Mouse (Mus musculus) gastrocnemius, postnatal 4 days (tissue): ENCODE measurements around the gene Thumpd1. TPM values are rescaled to one million over a fixed set of nuclear protein-coding genes. Genes with fewer than 3 reads are reported as not detected.

Experiments used
- DNase-seq, 2 experiments: peaks; one replicate each; pipeline ENCODE4 v3.0.0; 2021 to 2022; ENCODE audit warnings: low spot score in 2 of 2, mixed read lengths in 2 of 2
- total RNA-seq, 2 experiments: library from RNA; stranded (reverse); gene quantifications; 2 replicates each; pipeline ENCODE4 v1.2.3; 2021

Gene Thumpd1
- total RNA-seq, 2 experiments from 2014 or later: 25.6 to 28.6 TPM

DNA sequence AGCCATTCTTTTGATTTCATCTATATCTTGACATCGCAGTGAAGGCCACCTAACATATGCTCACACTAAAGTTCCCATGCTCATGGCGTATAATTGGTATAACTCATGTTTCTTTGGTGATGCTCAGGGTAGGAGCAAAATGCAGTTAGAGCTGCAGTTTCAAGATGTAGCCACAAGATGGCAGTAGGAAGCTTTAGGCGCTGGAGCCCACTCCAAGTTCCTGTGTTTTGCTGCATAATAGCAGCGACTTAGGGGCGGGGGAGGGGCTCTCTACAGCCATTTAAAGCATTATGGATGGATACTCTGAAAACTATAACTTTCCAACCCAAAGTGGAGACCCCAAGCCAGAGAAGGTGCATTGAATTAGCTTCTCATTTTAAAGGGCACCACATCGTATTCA is 47.1 kb downstream of the Thumpd1 start:
- DNase-seq: peak in 1 of 2 experiments; percentile 21

DNA sequence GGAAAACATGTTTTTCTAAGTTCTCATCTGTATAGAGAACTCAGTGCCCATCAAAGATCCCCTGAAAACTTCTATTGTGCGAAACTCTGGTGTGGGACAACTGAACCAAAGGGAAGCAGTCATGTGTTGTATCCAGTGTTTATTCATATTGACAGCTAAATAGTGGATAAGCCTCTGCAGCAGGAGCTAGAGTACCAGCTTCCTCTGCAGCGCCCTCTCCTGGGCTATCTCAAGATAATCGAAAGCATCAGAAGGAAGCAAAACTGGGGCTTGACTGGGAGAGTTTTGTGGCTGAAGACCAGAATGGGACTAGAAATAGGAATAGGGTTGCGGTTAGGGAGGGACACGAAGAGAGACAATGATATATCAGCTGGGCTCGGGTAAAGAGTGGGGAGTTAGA is 49.7 kb downstream of the Thumpd1 start:
- no peak for DNase-seq

DNA sequence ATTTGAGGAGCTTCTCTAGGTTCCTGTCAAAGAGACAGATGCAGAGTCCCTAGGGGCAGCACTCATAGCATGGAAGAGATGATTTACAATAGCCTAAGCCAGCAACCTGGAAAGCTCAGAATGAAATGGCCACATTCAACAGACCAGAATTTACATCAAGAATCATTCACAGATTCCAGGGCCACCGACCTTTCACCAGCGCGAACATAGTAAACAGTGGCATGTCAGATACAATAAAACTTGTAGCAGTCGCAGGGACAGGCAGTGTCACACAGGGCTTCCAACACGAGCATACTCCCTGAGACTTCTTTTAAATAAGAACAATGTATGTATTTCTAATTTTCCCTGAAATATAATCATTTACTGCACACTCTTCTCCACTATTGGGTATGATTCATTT is 50.2 kb downstream of the Thumpd1 start:
- DNase-seq: no peak

- no peak for DNase-seq
Observed at GRCm38 (mm10) chr7:119667893-119668292, 52.7 kb downstream of the Thumpd1 start.

Other genes starting within 250 kb of the Thumpd1 start
- gene Umod, start 241.5 kb downstream of the Thumpd1 start, total RNA-seq: not detected
- gene Acsm5, start 201.3 kb downstream of the Thumpd1 start, total RNA-seq: under 1 TPM; 0.22 to 0.91 TPM
- not detected for gene Pdilt, start 197.3 kb downstream of the Thumpd1 start, total RNA-seq
- gene Acsm2, start 166.5 kb downstream of the Thumpd1 start, total RNA-seq: not detected
- under 1 TPM in 1 of 2 experiments, not detected in 1; 0.26 TPM for gene Acsm1, start 113.8 kb downstream of the Thumpd1 start, total RNA-seq
- not detected for gene Acsm4, start 30.8 kb downstream of the Thumpd1 start, total RNA-seq
- not detected for gene Acsm3, start 40.1 kb upstream of the Thumpd1 start, total RNA-seq
- gene Rexo5, start 73.2 kb upstream of the Thumpd1 start, total RNA-seq: 1 to 10 TPM; 6.6 to 7.0 TPM
- 1 to 10 TPM; 6.0 to 6.2 TPM for gene Eri2, start 73.3 kb upstream of the Thumpd1 start, total RNA-seq
- gene Lyrm1, start 175.1 kb upstream of the Thumpd1 start, total RNA-seq: 1 to 10 TPM; 6.8 to 7.4 TPM
- gene Dcun1d3, start 175.5 kb upstream of the Thumpd1 start, total RNA-seq: 10 to 100 TPM; 17.6 to 19.8 TPM